Mouse (Mus musculus): ENCODE measurements around the gene Gna11. TPM values are rescaled to one million over a fixed set of nuclear protein-coding genes. Genes with fewer than 3 reads are reported as not detected.

Gna11 gene
- polyA plus RNA-seq, 1 experiment = not detected

- H3K4me1 ChIP-seq (ENCODE audit: control insufficient read depth, insufficient read depth, low read length) = peaks cover 32% of the 10 kb centered on the region
- H3K4me3 ChIP-seq (ENCODE audit: insufficient read depth, low read depth, low read length) = peak overlapping the region; percentile 99
- peak overlapping the region; percentile 98 for H3K27ac ChIP-seq (ENCODE audit: insufficient read depth, low read depth, low read length)
- no peak for TF ChIP-seq CTCF (IDR thresholded peaks at IDR 0.05; ENCODE audit: insufficient read depth, low read depth, low read length)
- TF ChIP-seq POLR2A (IDR thresholded peaks at IDR 0.05; ENCODE audit: insufficient read depth, low read depth, low read length) = peak; percentile 53
- 2% methylated on average over 36 of the region's 36 CpGs for WGBS
These were observed 14.9 kb upstream of the Gna11 start for GRCm38 (mm10) chr10:81559627-81560539.

GRCm38 (mm10) chr10:81559163-81559626 lies 14.2 kb upstream of the Gna11 start, which contains the start of gene Aes:
Gene Aes, plus strand, starts transcription at chr10:81559488.
- TF ChIP-seq CTCF (IDR thresholded peaks at IDR 0.05; ENCODE audit: insufficient read depth, low read depth, low read length) (no peak), POLR2A (IDR thresholded peaks at IDR 0.05; ENCODE audit: insufficient read depth, low read depth, low read length) (0 out of 2 replicates have a peak, but pooled peaks have one; percentile 24)
- WGBS = under 1% methylated on average over 47 of the region's 53 CpGs

GRCm38 (mm10) chr10:81557491-81557890 lies 12.5 kb upstream of the Gna11 start:
- Histone ChIP-seq H3K4me1 (ENCODE audit: control insufficient read depth, insufficient read depth, low read length) (peaks cover 11% of the 10 kb centered on the region), H3K4me3 (ENCODE audit: insufficient read depth, low read depth, low read length) (no peak overlapping the region), H3K27ac (ENCODE audit: insufficient read depth, low read depth, low read length) (no peak overlapping the region)
- no peak for TF ChIP-seq CTCF (IDR thresholded peaks at IDR 0.05; ENCODE audit: insufficient read depth, low read depth, low read length)
- no peak for TF ChIP-seq POLR2A (IDR thresholded peaks at IDR 0.05; ENCODE audit: insufficient read depth, low read depth, low read length)
- WGBS = 59% methylated on average over 1 of the region's 1 CpGs

More at GRCm38 (mm10) chr10:81559163-81559626, 14.2 kb upstream of the Gna11 start, which contains the start of gene Aes:
- H3K4me3 ChIP-seq (ENCODE audit: insufficient read depth, low read depth, low read length) = peak within 1 kb of the TSS; percentile 99
- H3K4me1 ChIP-seq (ENCODE audit: control insufficient read depth, insufficient read depth, low read length) = peaks cover 26% of the 10 kb centered on the region
- peak within 1 kb of the TSS; percentile 98 for H3K27ac ChIP-seq (ENCODE audit: insufficient read depth, low read depth, low read length)

- H3K27ac ChIP-seq (ENCODE audit: insufficient read depth, low read depth, low read length) = no peak overlapping the region
- WGBS = 77% methylated on average over 3 of the region's 3 CpGs
- peaks cover 13% of the 10 kb centered on the region for H3K4me1 ChIP-seq (ENCODE audit: control insufficient read depth, insufficient read depth, low read length)
- TF ChIP-seq CTCF (IDR thresholded peaks at IDR 0.05; ENCODE audit: insufficient read depth, low read depth, low read length) (0 out of 2 replicates have a peak, but pooled peaks have one; percentile 38), POLR2A (IDR thresholded peaks at IDR 0.05; ENCODE audit: insufficient read depth, low read depth, low read length) (no peak)
- H3K4me3 ChIP-seq (ENCODE audit: insufficient read depth, low read depth, low read length) = no peak overlapping the region
These were observed 11.3 kb upstream of the Gna11 start for GRCm38 (mm10) chr10:81556282-81556681.

- Histone ChIP-seq H3K27ac (ENCODE audit: insufficient read depth, low read depth, low read length) (no peak overlapping the region), H3K4me3 (ENCODE audit: insufficient read depth, low read depth, low read length) (no peak overlapping the region), H3K4me1 (ENCODE audit: control insufficient read depth, insufficient read depth, low read length) (peaks cover 7% of the 10 kb centered on the region; the same call in 1 of the 2 replicates)
- WGBS = 88% methylated on average over 6 of the region's 6 CpGs
- TF ChIP-seq POLR2A (IDR thresholded peaks at IDR 0.05; ENCODE audit: insufficient read depth, low read depth, low read length) (no peak), CTCF (IDR thresholded peaks at IDR 0.05; ENCODE audit: insufficient read depth, low read depth, low read length) (no peak)
These were observed 9.1 kb upstream of the Gna11 start for GRCm38 (mm10) chr10:81553807-81554755.

GRCm38 (mm10) chr10:81553232-81553631 lies 8.2 kb upstream of the Gna11 start:
- 84% methylated on average over 5 of the region's 5 CpGs for WGBS
- H3K4me1 ChIP-seq (ENCODE audit: control insufficient read depth, insufficient read depth, low read length) = peaks cover 7% of the 10 kb centered on the region; the same call in 1 of the 2 replicates
- no peak for TF ChIP-seq POLR2A (IDR thresholded peaks at IDR 0.05; ENCODE audit: insufficient read depth, low read depth, low read length)
- peak; percentile 36; the same call in 1 of the 2 replicates for TF ChIP-seq CTCF (IDR thresholded peaks at IDR 0.05; ENCODE audit: insufficient read depth, low read depth, low read length)
- H3K4me3 ChIP-seq (ENCODE audit: insufficient read depth, low read depth, low read length) = no peak overlapping the region
- no peak overlapping the region for H3K27ac ChIP-seq (ENCODE audit: insufficient read depth, low read depth, low read length)

- Histone ChIP-seq H3K4me1 (ENCODE audit: control insufficient read depth, insufficient read depth, low read length) (peaks cover 7% of the 10 kb centered on the region; the same call in 1 of the 2 replicates), H3K27ac (ENCODE audit: insufficient read depth, low read depth, low read length) (peak overlapping the region; percentile 52; the same call in 1 of the 2 replicates), H3K4me3 (ENCODE audit: insufficient read depth, low read depth, low read length) (no peak overlapping the region)
- TF ChIP-seq POLR2A (IDR thresholded peaks at IDR 0.05; ENCODE audit: insufficient read depth, low read depth, low read length) = no peak
- peak; percentile 100 for TF ChIP-seq CTCF (IDR thresholded peaks at IDR 0.05; ENCODE audit: insufficient read depth, low read depth, low read length)
- 1% methylated on average over 12 of the region's 12 CpGs for WGBS
These were observed 6.7 kb upstream of the Gna11 start for GRCm38 (mm10) chr10:81551597-81552102.

- TF ChIP-seq POLR2A (IDR thresholded peaks at IDR 0.05; ENCODE audit: insufficient read depth, low read depth, low read length) (no peak), CTCF (IDR thresholded peaks at IDR 0.05; ENCODE audit: insufficient read depth, low read depth, low read length) (peak; percentile 48; the same call in 1 of the 2 replicates)
- H3K27ac ChIP-seq (ENCODE audit: insufficient read depth, low read depth, low read length) = no peak overlapping the region
These were observed 5.3 kb upstream of the Gna11 start for GRCm38 (mm10) chr10:81550257-81550656.

More at GRCm38 (mm10) chr10:81550257-81550656, 5.3 kb upstream of the Gna11 start:
- H3K4me1 ChIP-seq (ENCODE audit: control insufficient read depth, insufficient read depth, low read length) = peaks cover 7% of the 10 kb centered on the region; the same call in 1 of the 2 replicates
- no peak overlapping the region for H3K4me3 ChIP-seq (ENCODE audit: insufficient read depth, low read depth, low read length)
- 13% methylated on average over 7 of the region's 7 CpGs for WGBS
